Mouse (Mus musculus): Measurements from ENCODE around the gene Setd3. TPM values are rescaled to one million over a fixed set of nuclear protein-coding genes. Genes with fewer than 3 reads are reported as not detected.

Gene Setd3
- polyA plus RNA-seq, 1 experiment from 2014 or later: 92.1 TPM

GRCm38 (mm10) chr12:108210623-108211022 is 31.5 kb upstream of the Setd3 start:
- Histone ChIP-seq H3K9ac (ENCODE audit: low read depth, low read length) (no peak overlapping the region), H3K27me3 (ENCODE audit: control insufficient read depth, insufficient read depth, low read length) (no peaks in the 10 kb centered on the region), H3K4me2 (replicated peaks; ENCODE audit: low read depth, low read length) (no peak overlapping the region), H3K4me1 (replicated peaks; ENCODE audit: control insufficient read depth, insufficient read depth, low read length) (peaks cover 19% of the 10 kb centered on the region), H3K27ac (ENCODE audit: low read depth, low read length) (no peak overlapping the region), H3K9me3 (ENCODE audit: control insufficient read depth, low read length) (no peaks in the 10 kb centered on the region), H3K36me3 (ENCODE audit: control insufficient read depth, insufficient read depth, low read length) (no peaks in the 10 kb centered on the region), H3K4me3 (ENCODE audit: low read depth, low read length) (no peak overlapping the region)
- no peak for DNase-seq (ENCODE audit: low spot score)
- ATAC-seq (ENCODE audit: low FRiP score): no peak
- 93% methylated on average over 15 of the region's 15 CpGs for WGBS

GRCm38 (mm10) chr12:108208726-108209438 is 29.8 kb upstream of the Setd3 start:
- H3K4me1 ChIP-seq (replicated peaks; ENCODE audit: control insufficient read depth, insufficient read depth, low read length): peaks cover 7% of the 10 kb centered on the region
- no peak overlapping the region for H3K27ac ChIP-seq (ENCODE audit: low read depth, low read length)
- 34% methylated on average over 13 of the region's 13 CpGs for WGBS
- no peaks in the 10 kb centered on the region; the same call in 1 of the 2 replicates for H3K36me3 ChIP-seq (ENCODE audit: control insufficient read depth, insufficient read depth, low read length)
- peak; percentile 86 for DNase-seq (ENCODE audit: low spot score)
- no peak overlapping the region for H3K9ac ChIP-seq (ENCODE audit: low read depth, low read length)
- H3K9me3 ChIP-seq (ENCODE audit: control insufficient read depth, low read length): no peaks in the 10 kb centered on the region
- ATAC-seq (ENCODE audit: low FRiP score): peak; percentile 10; the same call in 1 of the 2 replicates
- H3K27me3 ChIP-seq (ENCODE audit: control insufficient read depth, insufficient read depth, low read length): no peaks in the 10 kb centered on the region
- no peak overlapping the region for H3K4me2 ChIP-seq (replicated peaks; ENCODE audit: low read depth, low read length)
- H3K4me3 ChIP-seq (ENCODE audit: low read depth, low read length): no peak overlapping the region

GRCm38 (mm10) chr12:108208216-108208615 is 29.1 kb upstream of the Setd3 start:
- DNase-seq (ENCODE audit: low spot score) (no peak), ATAC-seq (ENCODE audit: low FRiP score) (no peak)
- Histone ChIP-seq H3K27me3 (ENCODE audit: control insufficient read depth, insufficient read depth, low read length) (no peaks in the 10 kb centered on the region), H3K9me3 (ENCODE audit: control insufficient read depth, low read length) (no peaks in the 10 kb centered on the region), H3K4me2 (replicated peaks; ENCODE audit: low read depth, low read length) (no peak overlapping the region), H3K27ac (ENCODE audit: low read depth, low read length) (no peak overlapping the region), H3K4me3 (ENCODE audit: low read depth, low read length) (no peak overlapping the region), H3K4me1 (replicated peaks; ENCODE audit: control insufficient read depth, insufficient read depth, low read length) (peaks cover 2% of the 10 kb centered on the region; the same call in 1 of the 2 replicates), H3K36me3 (ENCODE audit: control insufficient read depth, insufficient read depth, low read length) (no peaks in the 10 kb centered on the region; the same call in 1 of the 2 replicates), H3K9ac (ENCODE audit: low read depth, low read length) (no peak overlapping the region)
- 89% methylated on average over 9 of the region's 9 CpGs for WGBS

- H3K4me3 ChIP-seq (ENCODE audit: low read depth, low read length): no peak overlapping the region
- H3K9ac ChIP-seq (ENCODE audit: low read depth, low read length): no peak overlapping the region
- no peak overlapping the region for H3K4me2 ChIP-seq (replicated peaks; ENCODE audit: low read depth, low read length)
- H3K4me1 ChIP-seq (replicated peaks; ENCODE audit: control insufficient read depth, insufficient read depth, low read length): no peaks in the 10 kb centered on the region; the same call in 1 of the 2 replicates
- no peaks in the 10 kb centered on the region for H3K9me3 ChIP-seq (ENCODE audit: control insufficient read depth, low read length)
- DNase-seq (ENCODE audit: low spot score): peak; percentile 94
- WGBS: 11% methylated on average over 5 of the region's 5 CpGs
- no peak overlapping the region for H3K27ac ChIP-seq (ENCODE audit: low read depth, low read length)
- ATAC-seq (ENCODE audit: low FRiP score): peak; percentile 67
- no peaks in the 10 kb centered on the region for H3K27me3 ChIP-seq (ENCODE audit: control insufficient read depth, insufficient read depth, low read length)
- peaks cover 2% of the 10 kb centered on the region; the same call in 1 of the 2 replicates for H3K36me3 ChIP-seq (ENCODE audit: control insufficient read depth, insufficient read depth, low read length)
These were observed 27.5 kb upstream of the Setd3 start for GRCm38 (mm10) chr12:108206641-108207040.

GRCm38 (mm10) chr12:108204978-108205377 is 25.9 kb upstream of the Setd3 start:
- Histone ChIP-seq H3K27me3 (ENCODE audit: control insufficient read depth, insufficient read depth, low read length) (no peaks in the 10 kb centered on the region), H3K4me2 (replicated peaks; ENCODE audit: low read depth, low read length) (no peak overlapping the region), H3K36me3 (ENCODE audit: control insufficient read depth, insufficient read depth, low read length) (peaks cover 6% of the 10 kb centered on the region; the same call in 1 of the 2 replicates), H3K4me1 (replicated peaks; ENCODE audit: control insufficient read depth, insufficient read depth, low read length) (no peaks in the 10 kb centered on the region; the same call in 1 of the 2 replicates), H3K4me3 (ENCODE audit: low read depth, low read length) (no peak overlapping the region), H3K9me3 (ENCODE audit: control insufficient read depth, low read length) (no peaks in the 10 kb centered on the region), H3K27ac (ENCODE audit: low read depth, low read length) (no peak overlapping the region), H3K9ac (ENCODE audit: low read depth, low read length) (no peak overlapping the region)
- WGBS: 67% methylated on average over 12 of the region's 12 CpGs
- no peak for DNase-seq (ENCODE audit: low spot score)
- no peak for ATAC-seq (ENCODE audit: low FRiP score)

GRCm38 (mm10) chr12:108203895-108204294 is 24.8 kb upstream of the Setd3 start:
- Histone ChIP-seq H3K4me1 (replicated peaks; ENCODE audit: control insufficient read depth, insufficient read depth, low read length) (no peaks in the 10 kb centered on the region; the same call in 1 of the 2 replicates), H3K27me3 (ENCODE audit: control insufficient read depth, insufficient read depth, low read length) (no peaks in the 10 kb centered on the region), H3K27ac (ENCODE audit: low read depth, low read length) (0 out of 2 replicates have a peak overlapping the region, but pooled peaks have one; percentile 21), H3K4me3 (ENCODE audit: low read depth, low read length) (no peak overlapping the region), H3K36me3 (ENCODE audit: control insufficient read depth, insufficient read depth, low read length) (peaks cover 6% of the 10 kb centered on the region), H3K4me2 (replicated peaks; ENCODE audit: low read depth, low read length) (no peak overlapping the region), H3K9ac (ENCODE audit: low read depth, low read length) (no peak overlapping the region), H3K9me3 (ENCODE audit: control insufficient read depth, low read length) (no peaks in the 10 kb centered on the region)
- DNase-seq (ENCODE audit: low spot score) (no peak), ATAC-seq (ENCODE audit: low FRiP score) (no peak)
- 52% methylated on average over 8 of the region's 8 CpGs for WGBS

GRCm38 (mm10) chr12:108200094-108200493 is 21.0 kb upstream of the Setd3 start:
- Histone ChIP-seq H3K27me3 (ENCODE audit: control insufficient read depth, insufficient read depth, low read length) (no peaks in the 10 kb centered on the region), H3K9me3 (ENCODE audit: control insufficient read depth, low read length) (no peaks in the 10 kb centered on the region), H3K27ac (ENCODE audit: low read depth, low read length) (no peak overlapping the region), H3K36me3 (ENCODE audit: control insufficient read depth, insufficient read depth, low read length) (peaks cover 17% of the 10 kb centered on the region), H3K9ac (ENCODE audit: low read depth, low read length) (no peak overlapping the region), H3K4me1 (replicated peaks; ENCODE audit: control insufficient read depth, insufficient read depth, low read length) (no peaks in the 10 kb centered on the region), H3K4me2 (replicated peaks; ENCODE audit: low read depth, low read length) (no peak overlapping the region), H3K4me3 (ENCODE audit: low read depth, low read length) (no peak overlapping the region)
- WGBS: 93% methylated on average over 1 of the region's 1 CpGs
- ATAC-seq (ENCODE audit: low FRiP score): no peak
- no peak for DNase-seq (ENCODE audit: low spot score)

- no peaks in the 10 kb centered on the region for H3K9me3 ChIP-seq (ENCODE audit: control insufficient read depth, low read length)
- H3K36me3 ChIP-seq (ENCODE audit: control insufficient read depth, insufficient read depth, low read length): peaks cover 17% of the 10 kb centered on the region
- H3K9ac ChIP-seq (ENCODE audit: low read depth, low read length): no peak overlapping the region
- DNase-seq (ENCODE audit: low spot score) (no peak), ATAC-seq (ENCODE audit: low FRiP score) (no peak)
- 87% methylated on average over 4 of the region's 4 CpGs for WGBS
- no peaks in the 10 kb centered on the region for H3K27me3 ChIP-seq (ENCODE audit: control insufficient read depth, insufficient read depth, low read length)
- no peak overlapping the region for H3K27ac ChIP-seq (ENCODE audit: low read depth, low read length)
- H3K4me2 ChIP-seq (replicated peaks; ENCODE audit: low read depth, low read length): no peak overlapping the region
- H3K4me3 ChIP-seq (ENCODE audit: low read depth, low read length): no peak overlapping the region
- no peaks in the 10 kb centered on the region for H3K4me1 ChIP-seq (replicated peaks; ENCODE audit: control insufficient read depth, insufficient read depth, low read length)
These were observed 19.3 kb upstream of the Setd3 start for GRCm38 (mm10) chr12:108198447-108198846.

GRCm38 (mm10) chr12:108195761-108196160 is 16.6 kb upstream of the Setd3 start:
- DNase-seq (ENCODE audit: low spot score) (no peak), ATAC-seq (ENCODE audit: low FRiP score) (no peak)
- Histone ChIP-seq H3K4me2 (replicated peaks; ENCODE audit: low read depth, low read length) (no peak overlapping the region), H3K27me3 (ENCODE audit: control insufficient read depth, insufficient read depth, low read length) (no peaks in the 10 kb centered on the region), H3K9ac (ENCODE audit: low read depth, low read length) (no peak overlapping the region), H3K4me1 (replicated peaks; ENCODE audit: control insufficient read depth, insufficient read depth, low read length) (no peaks in the 10 kb centered on the region), H3K36me3 (ENCODE audit: control insufficient read depth, insufficient read depth, low read length) (peaks cover 15% of the 10 kb centered on the region), H3K27ac (ENCODE audit: low read depth, low read length) (no peak overlapping the region), H3K9me3 (ENCODE audit: control insufficient read depth, low read length) (no peaks in the 10 kb centered on the region), H3K4me3 (ENCODE audit: low read depth, low read length) (no peak overlapping the region)
- WGBS: 94% methylated on average over 11 of the region's 11 CpGs
